Mouse (Mus musculus): ENCODE measurements around the gene A430078G23Rik. TPM values are rescaled to one million over a fixed set of nuclear protein-coding genes. Genes with fewer than 3 reads are reported as not detected.

The A430078G23Rik gene
- total RNA-seq, 2 experiments from 2014 or later: 1.3 to 3.5 TPM

Other genes starting within 250 kb of the A430078G23Rik start
- 13.6 and 21.7 TPM in 2 replicates for gene Insr, start 73.8 kb upstream of the A430078G23Rik start, total RNA-seq (2015; ENCODE audit: low replicate concordance)
- 8.3 and 13.1 TPM in 2 replicates for gene Insr, start 73.8 kb upstream of the A430078G23Rik start, total RNA-seq (2017; ENCODE audit: low replicate concordance)
- 5.0 and 7.3 TPM in 2 replicates for gene Arhgef18, start 39.6 kb downstream of the A430078G23Rik start, total RNA-seq (2015; ENCODE audit: low replicate concordance)
- 7.0 and 7.7 TPM in 2 replicates for gene Arhgef18, start 39.6 kb downstream of the A430078G23Rik start, total RNA-seq (2017; ENCODE audit: low replicate concordance)
- 9.2 TPM in 1 of 2 replicates, not detected in the other for gene Pex11g, start 114.3 kb downstream of the A430078G23Rik start, total RNA-seq (2015; ENCODE audit: low replicate concordance)
- 0.09 and 0.28 TPM in 2 replicates for gene Pex11g, start 114.3 kb downstream of the A430078G23Rik start, total RNA-seq (2017; ENCODE audit: low replicate concordance)
- gene Tex45, start 117.4 kb downstream of the A430078G23Rik start, total RNA-seq (2015; ENCODE audit: low replicate concordance): not detected in 2 replicates
- not detected in 2 replicates for gene Tex45, start 117.4 kb downstream of the A430078G23Rik start, total RNA-seq (2017; ENCODE audit: low replicate concordance)
- gene Zfp358, start 139.7 kb downstream of the A430078G23Rik start, total RNA-seq (2015; ENCODE audit: low replicate concordance): 2.1 and 3.8 TPM in 2 replicates
- 0.17 and 1.1 TPM in 2 replicates for gene Zfp358, start 139.7 kb downstream of the A430078G23Rik start, total RNA-seq (2017; ENCODE audit: low replicate concordance)
- 20.2 and 33.6 TPM in 2 replicates for gene Mcoln1, start 147.0 kb downstream of the A430078G23Rik start, total RNA-seq (2015; ENCODE audit: low replicate concordance)
- gene Mcoln1, start 147.0 kb downstream of the A430078G23Rik start, total RNA-seq (2017; ENCODE audit: low replicate concordance): 32.5 and 75.4 TPM in 2 replicates
- gene Pnpla6, start 162.0 kb downstream of the A430078G23Rik start, total RNA-seq (2015; ENCODE audit: low replicate concordance): 40.9 and 43.5 TPM in 2 replicates
- gene Pnpla6, start 162.0 kb downstream of the A430078G23Rik start, total RNA-seq (2017; ENCODE audit: low replicate concordance): 61.4 and 77.4 TPM in 2 replicates
- gene C330021F23Rik, start 214.6 kb downstream of the A430078G23Rik start, total RNA-seq (2015; ENCODE audit: low replicate concordance): not detected in 2 replicates
- gene C330021F23Rik, start 214.6 kb downstream of the A430078G23Rik start, total RNA-seq (2017; ENCODE audit: low replicate concordance): not detected in 2 replicates
- not detected in 2 replicates for gene Camsap3, start 233.9 kb downstream of the A430078G23Rik start, total RNA-seq (2015; ENCODE audit: low replicate concordance)
- gene Camsap3, start 233.9 kb downstream of the A430078G23Rik start, total RNA-seq (2017; ENCODE audit: low replicate concordance): 0.28 TPM in 1 of 2 replicates, not detected in the other

Measured in erythroblast, adult 5-6 weeks (primary cell).